Mouse (Mus musculus): ENCODE data around the gene Hoxb2. TPM values are rescaled to one million over a fixed set of nuclear protein-coding genes. Genes with fewer than 3 reads are reported as not detected.

Gene Hoxb2
- polyA plus RNA-seq, 1 experiment from 2014 or later, result not detected

- 86% methylated on average over 6 of the region's 6 CpGs for WGBS (ENCODE audit: missing documents)
- Histone ChIP-seq H3K4me3 (ENCODE audit: inconsistent target) (no peak overlapping the region), H3K79me2 (ENCODE audit: inconsistent target) (peaks cover 5% of the 10 kb centered on the region; the same call in 1 of the 2 replicates), H3K27ac (no peak overlapping the region), H3K36me3 (ENCODE audit: inconsistent target) (no peaks in the 10 kb centered on the region)
Measured at GRCm38 (mm10) chr11:96322738-96323137, 27.6 kb upstream of the Hoxb2 start.

- H3K36me3 ChIP-seq (ENCODE audit: inconsistent target), result no peaks in the 10 kb centered on the region
- 95% methylated on average over 10 of the region's 10 CpGs for WGBS (ENCODE audit: missing documents)
Measured at GRCm38 (mm10) chr11:96323154-96323553, 27.2 kb upstream of the Hoxb2 start, which contains the start of gene Hoxb3. TSS of gene Hoxb3 (plus strand) at chr11:96323326.

GRCm38 (mm10) chr11:96324125-96324524 lies 26.2 kb upstream of the Hoxb2 start:
- no peaks in the 10 kb centered on the region for H3K79me2 ChIP-seq (ENCODE audit: inconsistent target)
- H3K36me3 ChIP-seq (ENCODE audit: inconsistent target), result no peaks in the 10 kb centered on the region
- 89% methylated on average over 5 of the region's 5 CpGs for WGBS (ENCODE audit: missing documents)
- H3K27ac ChIP-seq, result no peak overlapping the region
- no peak overlapping the region for H3K4me3 ChIP-seq (ENCODE audit: inconsistent target)

More at GRCm38 (mm10) chr11:96323154-96323553, 27.2 kb upstream of the Hoxb2 start, which contains the start of gene Hoxb3:
- no peak within 1 kb of the TSS for H3K27ac ChIP-seq
- no peak within 1 kb of the TSS for H3K4me3 ChIP-seq (ENCODE audit: inconsistent target)
- H3K79me2 ChIP-seq (ENCODE audit: inconsistent target), result peaks cover 1% of the 10 kb centered on the region; the same call in 1 of the 2 replicates

GRCm38 (mm10) chr11:96324965-96325364 lies 25.4 kb upstream of the Hoxb2 start:
- Histone ChIP-seq H3K27ac (no peak overlapping the region), H3K4me3 (ENCODE audit: inconsistent target) (no peak overlapping the region), H3K79me2 (ENCODE audit: inconsistent target) (no peaks in the 10 kb centered on the region), H3K36me3 (ENCODE audit: inconsistent target) (no peaks in the 10 kb centered on the region)
- WGBS (ENCODE audit: missing documents), result 91% methylated on average over 8 of the region's 8 CpGs

DNA sequence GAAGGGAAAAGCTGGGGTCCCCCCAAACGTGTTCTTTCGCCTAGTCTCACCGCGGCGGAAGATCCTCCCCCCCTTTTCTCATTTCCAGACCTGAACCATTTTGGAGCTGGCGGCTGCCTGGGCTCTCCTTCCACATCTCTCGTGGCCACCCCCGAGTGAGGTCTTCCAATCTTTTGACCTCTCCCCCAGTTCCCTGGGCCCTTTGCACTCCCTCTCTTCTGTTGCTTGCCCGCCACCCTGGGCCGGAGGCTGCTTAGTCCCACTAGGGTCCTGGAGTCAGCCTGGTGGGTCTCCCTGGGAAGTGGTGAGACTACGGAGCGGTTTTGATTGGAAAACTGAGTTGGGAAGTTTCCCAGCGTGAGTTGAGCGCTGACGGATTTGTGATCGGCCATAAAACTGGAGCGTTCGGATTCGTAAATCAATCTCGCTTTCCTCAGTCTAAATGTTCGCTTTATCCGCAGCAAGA lies 24.5 kb upstream of the Hoxb2 start:
- WGBS (ENCODE audit: missing documents), result 94% methylated on average over 21 of the region's 22 CpGs
- Histone ChIP-seq H3K79me2 (ENCODE audit: inconsistent target) (no peaks in the 10 kb centered on the region), H3K36me3 (ENCODE audit: inconsistent target) (no peaks in the 10 kb centered on the region), H3K27ac (no peak overlapping the region), H3K4me3 (ENCODE audit: inconsistent target) (no peak overlapping the region)

DNA sequence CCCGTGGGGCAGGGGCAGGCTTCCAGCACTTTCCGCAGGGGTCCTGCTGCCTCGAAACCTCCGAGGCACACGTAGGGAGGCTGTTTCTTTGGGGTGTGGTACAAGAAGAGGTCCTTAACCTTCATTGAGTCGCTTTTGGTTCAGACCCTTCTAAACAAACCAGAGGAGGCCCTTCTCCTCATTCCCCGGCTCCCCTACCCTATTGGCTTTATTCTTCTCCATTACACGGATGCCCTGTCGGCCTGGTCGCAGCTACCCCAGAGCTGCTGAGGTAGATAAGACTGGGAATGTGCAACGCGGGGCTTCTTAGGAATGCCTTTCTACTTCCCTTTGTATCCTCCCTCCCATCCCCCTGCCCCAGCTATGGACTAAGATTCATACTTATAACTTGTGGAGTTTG lies 23.6 kb upstream of the Hoxb2 start:
- Histone ChIP-seq H3K79me2 (ENCODE audit: inconsistent target) (no peaks in the 10 kb centered on the region), H3K36me3 (ENCODE audit: inconsistent target) (no peaks in the 10 kb centered on the region), H3K4me3 (ENCODE audit: inconsistent target) (no peak overlapping the region), H3K27ac (no peak overlapping the region)
- WGBS (ENCODE audit: missing documents), result 98% methylated on average over 10 of the region's 12 CpGs

DNA sequence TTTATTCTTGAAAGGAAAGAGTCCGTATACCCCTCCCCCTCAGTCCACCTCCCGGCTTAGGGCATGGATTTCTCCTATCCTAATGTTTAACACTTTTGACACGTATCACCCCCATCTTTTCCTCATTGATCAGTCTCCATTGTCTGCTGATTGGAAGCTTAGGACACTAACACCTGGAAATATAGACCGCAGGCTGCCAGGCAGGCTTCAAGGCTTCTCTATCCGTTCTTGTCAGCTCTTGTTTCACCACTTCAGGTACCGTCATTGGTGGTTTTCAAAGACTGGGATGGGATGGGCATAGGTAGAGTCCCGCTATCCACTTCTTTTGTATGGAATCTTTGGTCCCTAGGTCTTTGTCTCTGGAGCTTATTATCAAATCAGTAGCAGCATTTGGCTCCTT lies 23.2 kb upstream of the Hoxb2 start:
- H3K27ac ChIP-seq, result no peak overlapping the region
- 96% methylated on average over 7 of the region's 7 CpGs for WGBS (ENCODE audit: missing documents)
- H3K4me3 ChIP-seq (ENCODE audit: inconsistent target), result no peak overlapping the region
- H3K79me2 ChIP-seq (ENCODE audit: inconsistent target), result no peaks in the 10 kb centered on the region
- H3K36me3 ChIP-seq (ENCODE audit: inconsistent target), result no peaks in the 10 kb centered on the region

DNA sequence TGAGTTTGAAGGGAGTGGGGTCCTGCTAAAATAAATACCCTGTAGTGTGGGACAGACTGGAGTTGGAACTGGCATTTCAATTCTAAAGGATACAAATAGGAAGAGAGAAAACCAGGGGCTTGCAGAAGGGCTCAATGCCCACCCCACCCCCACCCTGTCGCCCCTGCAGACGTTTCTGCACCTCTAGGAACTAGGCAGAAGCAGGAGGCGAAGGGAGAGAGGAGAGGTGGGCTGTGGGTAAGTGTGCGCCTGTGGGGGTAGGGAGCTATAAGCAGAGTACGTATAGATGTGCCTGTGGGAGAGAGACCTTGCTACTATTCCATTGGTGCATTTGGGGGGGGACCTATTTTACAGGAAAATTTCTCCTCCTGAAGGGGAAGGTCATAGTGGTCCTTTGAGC lies 22.6 kb upstream of the Hoxb2 start:
- 88% methylated on average over 5 of the region's 5 CpGs for WGBS (ENCODE audit: missing documents)
- no peaks in the 10 kb centered on the region for H3K79me2 ChIP-seq (ENCODE audit: inconsistent target)
- no peaks in the 10 kb centered on the region for H3K36me3 ChIP-seq (ENCODE audit: inconsistent target)
- H3K4me3 ChIP-seq (ENCODE audit: inconsistent target), result no peak overlapping the region
- no peak overlapping the region for H3K27ac ChIP-seq

DNA sequence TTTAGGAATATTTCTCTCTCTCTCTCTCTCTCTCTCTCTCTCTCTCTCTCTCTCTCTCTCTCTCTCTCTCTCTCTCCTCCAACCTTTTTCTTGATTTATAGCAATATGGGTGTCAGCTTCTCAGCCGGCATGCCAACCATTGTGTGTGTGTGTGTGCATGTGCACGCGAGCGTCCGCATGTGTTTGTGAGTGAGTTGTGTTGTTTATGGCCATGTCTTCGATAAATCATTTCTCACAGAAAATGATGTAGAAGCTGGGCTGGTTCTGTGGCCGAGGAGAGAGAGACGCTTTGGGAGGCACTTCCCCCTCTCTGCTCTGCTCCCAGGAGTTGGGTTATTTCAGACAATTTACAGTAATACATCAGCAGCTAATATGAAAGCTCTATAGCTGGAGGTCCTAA lies 21.7 kb upstream of the Hoxb2 start:
- H3K4me3 ChIP-seq (ENCODE audit: inconsistent target), result no peak overlapping the region
- H3K79me2 ChIP-seq (ENCODE audit: inconsistent target), result no peaks in the 10 kb centered on the region
- 92% methylated on average over 8 of the region's 8 CpGs for WGBS (ENCODE audit: missing documents)
- H3K36me3 ChIP-seq (ENCODE audit: inconsistent target), result no peaks in the 10 kb centered on the region
- H3K27ac ChIP-seq, result no peak overlapping the region

DNA sequence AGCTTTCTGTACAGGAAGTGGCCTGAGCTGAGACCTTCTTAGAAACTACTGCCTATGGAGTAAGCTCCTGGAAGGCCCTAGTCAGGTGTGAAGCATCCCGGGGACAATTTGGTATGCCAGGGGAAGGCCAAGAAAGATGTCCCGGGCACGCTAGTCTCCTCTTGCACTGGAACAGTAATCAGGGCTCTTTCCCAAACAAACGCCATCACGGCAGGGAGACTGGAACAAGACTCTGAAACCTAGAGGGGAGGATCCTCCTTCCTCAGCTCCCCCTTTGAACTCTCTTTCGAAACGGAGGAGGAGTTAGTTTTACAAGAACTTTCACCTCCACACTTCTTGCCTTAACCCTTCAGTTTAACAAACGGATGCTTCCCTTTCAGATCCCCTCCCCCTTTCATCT lies 18.2 kb upstream of the Hoxb2 start:
- H3K27ac ChIP-seq, result no peak overlapping the region
- WGBS (ENCODE audit: missing documents), result 42% methylated on average over 8 of the region's 8 CpGs
- no peaks in the 10 kb centered on the region for H3K36me3 ChIP-seq (ENCODE audit: inconsistent target)
- no peaks in the 10 kb centered on the region for H3K79me2 ChIP-seq (ENCODE audit: inconsistent target)
- H3K4me3 ChIP-seq (ENCODE audit: inconsistent target), result no peak overlapping the region

- no peaks in the 10 kb centered on the region for H3K79me2 ChIP-seq (ENCODE audit: inconsistent target)
- no peaks in the 10 kb centered on the region for H3K36me3 ChIP-seq (ENCODE audit: inconsistent target)
- H3K27ac ChIP-seq, result no peak overlapping the region
- H3K4me3 ChIP-seq (ENCODE audit: inconsistent target), result no peak overlapping the region
- 81% methylated on average over 32 of the region's 35 CpGs for WGBS (ENCODE audit: missing documents)
Measured at GRCm38 (mm10) chr11:96332618-96333032, 17.7 kb upstream of the Hoxb2 start.

GRCm38 (mm10) chr11:96333241-96334001 lies 16.9 kb upstream of the Hoxb2 start:
- WGBS (ENCODE audit: missing documents), result 96% methylated on average over 17 of the region's 17 CpGs
- H3K27ac ChIP-seq, result no peak overlapping the region
- H3K4me3 ChIP-seq (ENCODE audit: inconsistent target), result no peak overlapping the region
- H3K36me3 ChIP-seq (ENCODE audit: inconsistent target), result no peaks in the 10 kb centered on the region
- H3K79me2 ChIP-seq (ENCODE audit: inconsistent target), result no peaks in the 10 kb centered on the region

DNA sequence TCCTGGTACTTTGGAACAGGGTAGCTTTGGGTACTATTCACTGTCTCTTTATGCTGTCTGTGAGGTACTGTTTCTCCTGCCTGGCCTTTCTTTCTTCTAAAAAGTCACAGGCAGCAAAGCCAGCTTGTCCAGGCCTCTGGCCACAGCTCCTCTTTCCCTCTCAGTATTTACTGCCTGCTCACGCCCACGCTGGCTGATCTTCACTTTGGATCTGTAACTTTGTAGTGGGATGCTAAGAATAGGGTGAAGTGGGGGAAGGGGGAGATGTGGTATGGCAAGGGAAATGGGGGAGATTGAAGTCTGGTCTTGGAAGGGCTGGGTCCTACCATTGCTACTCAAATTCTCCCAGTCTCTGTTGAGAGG lies 16.3 kb upstream of the Hoxb2 start:
- H3K79me2 ChIP-seq (ENCODE audit: inconsistent target), result no peaks in the 10 kb centered on the region
- WGBS (ENCODE audit: missing documents), result 96% methylated on average over 2 of the region's 2 CpGs
- no peak overlapping the region for H3K4me3 ChIP-seq (ENCODE audit: inconsistent target)
- no peak overlapping the region for H3K27ac ChIP-seq
- no peaks in the 10 kb centered on the region for H3K36me3 ChIP-seq (ENCODE audit: inconsistent target)

- no peaks in the 10 kb centered on the region for H3K79me2 ChIP-seq (ENCODE audit: inconsistent target)
- no peak overlapping the region for H3K27ac ChIP-seq
- 91% methylated on average over 2 of the region's 3 CpGs for WGBS (ENCODE audit: missing documents)
- no peaks in the 10 kb centered on the region for H3K36me3 ChIP-seq (ENCODE audit: inconsistent target)
- H3K4me3 ChIP-seq (ENCODE audit: inconsistent target), result no peak overlapping the region
Measured at GRCm38 (mm10) chr11:96334998-96335397, 15.3 kb upstream of the Hoxb2 start.

DNA sequence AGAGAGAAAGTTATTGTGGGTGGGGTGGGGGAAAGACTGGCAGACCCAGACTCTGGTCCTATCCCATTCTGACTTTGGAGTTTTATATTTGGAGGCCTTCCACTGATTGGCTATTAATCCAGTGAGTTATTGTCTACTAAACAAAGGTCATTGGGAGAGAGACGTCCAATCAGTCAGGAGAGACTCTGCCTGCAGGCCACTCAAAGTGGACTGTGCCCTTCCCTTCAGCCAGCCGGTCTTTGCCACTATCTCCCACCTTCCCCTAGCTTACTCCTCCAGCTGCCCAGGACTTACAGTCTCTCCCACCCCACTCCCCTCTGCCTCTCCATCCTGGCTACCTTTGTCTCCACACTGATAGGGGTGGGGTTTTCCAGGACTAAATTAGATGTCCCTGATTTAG lies 13.7 kb upstream of the Hoxb2 start:
- 100% methylated on average over 2 of the region's 2 CpGs for WGBS (ENCODE audit: missing documents)
- no peak overlapping the region for H3K27ac ChIP-seq
- no peaks in the 10 kb centered on the region for H3K79me2 ChIP-seq (ENCODE audit: inconsistent target)
- no peaks in the 10 kb centered on the region for H3K36me3 ChIP-seq (ENCODE audit: inconsistent target)
- H3K4me3 ChIP-seq (ENCODE audit: inconsistent target), result no peak overlapping the region

DNA sequence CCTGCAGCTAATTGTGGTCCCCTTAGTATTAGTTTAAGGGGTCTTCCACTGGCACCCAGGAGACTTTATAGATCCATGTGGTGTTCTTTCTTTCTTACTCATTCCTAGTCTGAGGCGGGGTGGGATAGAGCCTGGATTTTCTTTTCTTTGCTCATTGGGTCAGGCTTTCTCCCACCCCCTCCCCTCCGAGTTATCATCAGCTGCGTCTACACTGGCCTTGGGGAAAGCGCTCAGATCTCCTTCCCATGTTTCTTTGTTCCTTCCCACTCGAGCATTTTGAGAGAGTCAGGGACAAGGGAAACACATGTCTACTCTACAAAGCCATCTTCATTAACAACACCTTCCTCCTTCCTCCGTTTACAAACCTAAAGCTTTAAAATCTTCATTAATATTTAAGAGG lies 13.3 kb upstream of the Hoxb2 start:
- H3K79me2 ChIP-seq (ENCODE audit: inconsistent target), result no peaks in the 10 kb centered on the region
- H3K4me3 ChIP-seq (ENCODE audit: inconsistent target), result no peak overlapping the region
- no peak overlapping the region for H3K27ac ChIP-seq
- no peaks in the 10 kb centered on the region for H3K36me3 ChIP-seq (ENCODE audit: inconsistent target)
- WGBS (ENCODE audit: missing documents), result 92% methylated on average over 6 of the region's 6 CpGs

All from macrophage (primary cell).